ENCODE assay signal across 12 mouse cellular contexts in the genomic region with DNA sequence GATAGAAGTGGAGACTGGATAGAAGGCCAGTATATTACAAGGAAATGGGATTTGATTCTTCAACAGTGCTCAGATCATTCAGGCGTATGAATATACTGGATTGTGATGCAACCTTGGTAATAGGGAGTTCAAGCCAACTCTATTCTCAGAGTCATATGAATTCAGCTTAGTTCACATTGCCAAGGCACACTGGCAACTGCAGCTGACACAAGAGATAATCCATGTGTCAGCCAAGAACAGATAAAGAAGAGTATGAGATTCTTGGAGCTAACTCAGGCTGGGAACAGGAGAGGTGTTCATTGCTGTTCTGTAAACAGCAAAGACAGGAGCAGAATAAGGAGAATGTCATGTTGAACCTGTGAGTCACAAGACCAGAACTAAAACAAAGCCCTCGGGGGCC.
DNase-seq lines count a peak whose midpoint lies in the region; ATAC-seq and TF ChIP-seq lines count a peak whose summit lies in the region.
"Had no signal": no experiment of that assay in that cellular context is flagged by ENCODE, and none has a peak within 500 bp of the region (broad histone marks: within the 10 kb centered on the region; RNA-seq: fewer than 3 reads in every experiment).

No protein-coding gene starts in this region.

- H3K4me1 ChIP-seq in embryonic fibroblast, embryonic 13.5 days (ENCODE audit: control insufficient read depth, insufficient read depth, low read length), result peaks cover 7% of the 10 kb centered on the region
- H3K4me1 ChIP-seq in hindbrain, embryonic 16.5 days (ENCODE audit: control insufficient read depth, insufficient read depth, low read depth, low read length), result no peaks in the 10 kb centered on the region
- peaks cover 5% of the 10 kb centered on the region; the same call in 1 of the 2 replicates for H3K4me1 ChIP-seq in hindbrain, embryonic 13.5 days (replicated peaks)

- WGBS in hindbrain, embryonic 16.5 days, result 96% methylated on average over 2 of the region's 2 CpGs
- WGBS in hindbrain, embryonic 13.5 days, result 95% methylated on average over 2 of the region's 2 CpGs

- H3K9ac ChIP-seq in hindbrain, embryonic 16.5 days (ENCODE audit: low read depth, low read length), result no peak overlapping the region
- H3K9ac ChIP-seq in hindbrain, embryonic 13.5 days, result no peak overlapping the region

- ATAC-seq in hindbrain, embryonic 16.5 days, result no peak
- ATAC-seq in hindbrain, embryonic 13.5 days (ENCODE audit: low FRiP score), result no peak

- H3K4me2 ChIP-seq in hindbrain, embryonic 16.5 days (ENCODE audit: low read length), result no peak overlapping the region
- no peak overlapping the region for H3K4me2 ChIP-seq in hindbrain, embryonic 13.5 days

- DNase-seq in layer of hippocampus, adult 2 months (ENCODE audit: low spot score in 2 of 2), result no peak
- no peak for DNase-seq in layer of hippocampus, adult 18-20 months (ENCODE audit: low spot score in 2 of 2)
- DNase-seq in R1 (ENCODE audit: low read depth, low spot score), result peak; percentile 16
- peak; percentile 48 for DNase-seq in lung, postnatal 36 days
- DNase-seq: adrenal gland, postnatal 14 days; left cerebral cortex, postnatal 4 days; right cerebral cortex, adult 18-20 months had no signal

- no peaks in the 10 kb centered on the region for H3K36me3 ChIP-seq in hindbrain, embryonic 16.5 days (ENCODE audit: control insufficient read depth, insufficient read depth, low read length)
- H3K36me3 ChIP-seq in hindbrain, embryonic 13.5 days, result no peaks in the 10 kb centered on the region

- no peaks in the 10 kb centered on the region for H3K27me3 ChIP-seq in hindbrain, embryonic 16.5 days (replicated peaks; ENCODE audit: control insufficient read depth, insufficient read depth, low read length)
- H3K27me3 ChIP-seq in hindbrain, embryonic 13.5 days, result no peaks in the 10 kb centered on the region
- H3K27me3 ChIP-seq: megakaryocyte, embryonic 14.5 days had no signal

- no peak for TF ChIP-seq CTCF in layer of hippocampus, adult 2 months (conservative IDR thresholded peaks at IDR 0.05)
- TF ChIP-seq CTCF in embryonic fibroblast, embryonic 13.5 days (IDR thresholded peaks at IDR 0.05; ENCODE audit: borderline replicate concordance, insufficient read depth, low read length), result no peak

- H3K27ac ChIP-seq in layer of hippocampus, adult 2 months, result peak overlapping the region; percentile 37; the same call in 1 of the 2 replicates
- H3K27ac ChIP-seq in embryonic fibroblast, embryonic 13.5 days (ENCODE audit: insufficient read depth, low read length), result peak overlapping the region; percentile 73; the same call in 1 of the 2 replicates
- H3K27ac ChIP-seq in hindbrain, embryonic 16.5 days (ENCODE audit: low read depth, low read length), result no peak overlapping the region
- H3K27ac ChIP-seq in hindbrain, embryonic 13.5 days, result no peak overlapping the region

- no peak overlapping the region for H3K4me3 ChIP-seq in layer of hippocampus, adult 2 months
- H3K4me3 ChIP-seq in embryonic fibroblast, embryonic 13.5 days (ENCODE audit: insufficient read depth, low read length), result no peak overlapping the region
- no peak overlapping the region for H3K4me3 ChIP-seq in hindbrain, embryonic 16.5 days (ENCODE audit: low read length)
- no peak overlapping the region for H3K4me3 ChIP-seq in hindbrain, embryonic 13.5 days
- H3K4me3 ChIP-seq: erythroblast, embryonic 14.5 days had no signal

- no peaks in the 10 kb centered on the region for H3K9me3 ChIP-seq in hindbrain, embryonic 16.5 days (ENCODE audit: control insufficient read depth, low read length)
- no peaks in the 10 kb centered on the region for H3K9me3 ChIP-seq in hindbrain, embryonic 13.5 days
- H3K9me3 ChIP-seq: megakaryocyte, embryonic 14.5 days had no signal

- TF ChIP-seq POLR2A in embryonic fibroblast, embryonic 13.5 days (IDR thresholded peaks at IDR 0.05; ENCODE audit: low read depth, low read length), result no peak

Comparison
In these comparisons a context has a peak if more than half of its experiments do, and no peak if none do; other contexts are left out.
1. DNase-seq: peak in R1 (single experiment) and lung, postnatal 36 days (single experiment); none in layer of hippocampus, adult 2 months (0 of 2) and layer of hippocampus, adult 18-20 months (0 of 2).
2. H3K27ac ChIP-seq: peak in layer of hippocampus, adult 2 months (single experiment) and embryonic fibroblast, embryonic 13.5 days (single experiment); none in hindbrain, embryonic 16.5 days (single experiment) and hindbrain, embryonic 13.5 days (single experiment).